Mouse (Mus musculus) heart, postnatal 25 days (tissue): ENCODE results near the gene Afp. TPM values are rescaled to one million over a fixed set of nuclear protein-coding genes. Genes with fewer than 3 reads are reported as not detected.
A peak's percentile ranks its signal among the peaks of the same experiment; 100 is the strongest.

Experiments used
- DNase-seq: peaks from one replicate; pipeline ENCODE4 v3.0.0; 2022; ENCODE audit warnings: low spot score
- intact Hi-C: fragments of 180-260 bp; cut with DNase I; formaldehyde crosslinking; loops from one replicate; pipeline ENCODE4 v1.15.1; 2025
- total RNA-seq, 2 experiments: library from RNA; stranded (reverse); gene quantifications; 2 replicates each; pipeline ENCODE4 v1.2.3; 2021

The Afp gene
- not detected for total RNA-seq

DNA sequence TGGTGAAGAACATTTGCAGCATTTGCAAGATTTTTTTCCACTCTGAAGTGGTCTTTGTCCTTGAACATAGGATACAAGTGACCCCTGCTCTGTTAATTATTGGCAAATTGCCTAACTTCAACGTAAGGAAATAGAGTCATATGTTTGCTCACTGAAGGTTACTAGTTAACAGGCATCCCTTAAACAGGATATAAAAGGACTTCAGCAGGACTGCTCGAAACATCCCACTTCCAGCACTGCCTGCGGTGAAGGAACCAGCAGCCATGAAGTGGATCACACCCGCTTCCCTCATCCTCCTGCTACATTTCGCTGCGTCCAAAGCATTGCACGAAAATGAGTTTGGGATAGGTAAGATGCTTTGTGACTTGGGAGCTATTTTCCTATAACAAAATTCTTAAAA is at the start of gene Afp:
Gene Afp (plus strand): TSS at position 220 of the 400 bp plus-strand sequence.
- DNase-seq: no peak
- intact Hi-C loops: no loop called here

DNA sequence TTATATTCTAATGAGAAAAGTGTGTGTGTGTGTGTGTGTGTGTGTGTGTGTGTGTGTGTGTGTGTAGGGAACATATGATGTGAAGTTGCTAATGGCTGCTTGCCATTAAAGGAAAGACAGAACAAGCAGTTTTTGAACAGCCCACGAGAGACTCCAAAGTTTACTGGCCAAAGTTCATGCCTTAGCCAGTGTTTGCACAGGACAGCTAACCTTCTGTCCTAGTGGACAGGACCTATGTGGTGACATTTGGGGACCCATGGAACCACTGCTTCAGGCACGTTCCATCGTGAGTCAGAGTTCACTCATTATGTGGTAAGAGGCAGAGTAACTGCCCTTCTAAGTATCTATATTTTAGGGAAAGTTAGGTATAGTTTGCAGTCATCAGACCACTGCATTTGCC is 43.0 kb upstream of the Afp start:
- intact Hi-C loops: no loop called here
- no peak for DNase-seq

DNA sequence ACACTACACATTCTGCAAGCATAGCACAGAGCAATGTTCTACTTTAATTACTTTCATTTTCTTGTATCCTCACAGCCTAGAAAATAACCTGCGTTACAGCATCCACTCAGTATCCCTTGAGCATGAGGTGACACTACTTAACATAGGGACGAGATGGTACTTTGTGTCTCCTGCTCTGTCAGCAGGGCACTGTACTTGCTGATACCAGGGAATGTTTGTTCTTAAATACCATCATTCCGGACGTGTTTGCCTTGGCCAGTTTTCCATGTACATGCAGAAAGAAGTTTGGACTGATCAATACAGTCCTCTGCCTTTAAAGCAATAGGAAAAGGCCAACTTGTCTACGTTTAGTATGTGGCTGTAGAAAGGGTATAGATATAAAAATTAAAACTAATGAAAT is 40.6 kb upstream of the Afp start:
- DNase-seq: no peak
- intact Hi-C loops: no loop called here

DNA sequence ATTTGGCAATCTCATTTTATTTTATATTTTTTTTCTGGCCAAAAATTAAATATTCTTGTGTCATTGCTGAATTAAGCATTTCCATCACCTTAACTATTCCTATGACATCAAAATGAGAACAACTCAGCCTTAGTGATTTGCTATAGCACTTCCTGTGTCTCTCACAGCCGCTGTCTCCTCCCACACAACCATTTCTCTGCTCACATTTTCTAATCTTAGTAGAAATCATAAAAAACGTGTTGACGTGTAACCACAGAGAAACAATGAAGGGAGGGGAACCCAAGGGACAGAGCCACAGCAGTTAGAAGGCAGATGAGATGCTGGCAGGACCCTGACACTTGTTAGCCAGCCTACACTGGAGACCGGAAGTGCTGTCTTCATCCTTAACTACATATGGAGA is 37.8 kb upstream of the Afp start:
- intact Hi-C loops: no loop called here
- no peak for DNase-seq

DNA sequence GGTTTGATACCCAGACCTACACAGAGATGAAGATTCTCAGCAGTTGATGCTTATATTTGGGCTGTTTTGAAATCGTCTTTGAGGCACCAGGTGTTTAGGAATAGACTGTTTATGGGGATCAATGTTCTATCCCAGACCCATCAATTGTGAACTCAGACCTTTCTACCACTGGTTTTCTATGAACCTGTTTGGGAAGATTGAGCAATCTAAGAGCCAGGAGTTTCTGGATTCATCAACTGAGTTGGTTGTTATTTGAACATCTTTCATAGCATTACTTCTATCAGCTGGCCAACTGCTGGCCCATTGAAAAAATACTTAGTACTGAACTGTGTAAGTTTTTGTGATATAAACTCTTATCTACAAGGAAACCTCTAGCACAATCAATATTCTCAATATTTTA is 33.3 kb upstream of the Afp start:
- intact Hi-C loops: no loop called here
- DNase-seq: no peak

DNA sequence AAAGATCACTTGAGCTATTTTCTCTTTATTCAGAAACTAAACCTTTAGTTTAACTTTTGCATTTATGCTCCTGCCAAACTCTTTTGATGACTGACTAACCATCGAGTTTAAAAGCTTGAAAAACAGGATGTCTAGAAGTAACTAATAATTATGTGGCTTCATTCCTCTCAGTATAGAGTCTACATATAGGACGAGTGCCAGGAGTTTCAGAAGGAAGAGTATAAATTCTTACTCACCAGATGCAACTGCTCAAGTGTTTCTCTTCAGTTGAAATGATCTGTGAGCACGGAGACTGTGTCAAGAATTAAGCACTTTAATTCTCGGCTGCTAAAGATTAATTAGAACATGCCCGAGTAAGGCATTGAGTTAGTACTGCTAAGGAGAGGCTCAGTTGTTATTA is 31.8 kb upstream of the Afp start:
- DNase-seq: no peak
- intact Hi-C loops: no loop called here

DNA sequence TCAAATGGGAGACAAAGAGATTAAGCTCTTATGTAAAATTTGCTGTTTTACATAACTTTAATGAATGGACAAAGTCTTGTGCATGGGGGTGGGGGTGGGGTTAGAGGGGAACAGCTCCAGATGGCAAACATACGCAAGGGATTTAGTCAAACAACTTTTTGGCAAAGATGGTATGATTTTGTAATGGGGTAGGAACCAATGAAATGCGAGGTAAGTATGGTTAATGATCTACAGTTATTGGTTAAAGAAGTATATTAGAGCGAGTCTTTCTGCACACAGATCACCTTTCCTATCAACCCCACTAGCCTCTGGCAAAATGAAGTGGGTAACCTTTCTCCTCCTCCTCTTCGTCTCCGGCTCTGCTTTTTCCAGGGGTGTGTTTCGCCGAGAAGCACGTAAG is 29.9 kb upstream of the Afp start, which contains the start of gene Alb:
Gene Alb (plus strand): TSS at position 279 of the 400 bp plus-strand sequence.
- DNase-seq: no peak
- intact Hi-C loops: no loop called here

DNA sequence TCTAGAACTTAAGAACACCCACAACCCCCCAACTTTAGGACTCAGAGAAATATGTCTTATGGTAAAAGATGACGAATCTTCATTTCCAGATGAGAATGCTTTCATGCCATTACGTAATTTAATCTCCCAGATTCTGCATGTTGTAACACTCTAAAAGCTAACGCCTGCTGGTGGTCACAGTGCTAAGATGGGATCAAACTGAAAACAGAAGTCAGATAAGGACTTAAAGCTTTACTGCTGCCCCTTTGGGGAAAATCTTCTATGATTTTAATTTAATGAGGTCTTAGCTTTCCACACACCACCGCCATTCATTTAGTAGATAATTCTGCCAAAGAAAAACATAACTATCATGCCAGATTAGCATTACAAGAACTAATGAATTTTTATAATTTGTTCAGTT is 23.7 kb upstream of the Afp start:
- intact Hi-C loops: no loop called here
- no peak for DNase-seq

DNA sequence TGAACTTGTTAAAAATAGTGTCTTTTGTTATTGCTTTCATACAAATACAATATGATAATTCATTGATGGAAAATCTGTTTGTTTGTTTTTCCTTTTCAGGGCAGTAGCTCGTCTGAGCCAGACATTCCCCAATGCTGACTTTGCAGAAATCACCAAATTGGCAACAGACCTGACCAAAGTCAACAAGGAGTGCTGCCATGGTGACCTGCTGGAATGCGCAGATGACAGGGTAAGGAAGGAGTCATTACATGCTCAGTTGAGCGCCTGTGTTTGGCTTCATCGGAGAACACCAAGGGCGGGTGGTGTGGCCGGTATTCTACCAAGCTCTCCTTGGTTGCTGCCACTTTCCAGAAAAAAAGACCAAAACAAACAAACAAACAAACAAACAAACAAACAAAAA is 23.3 kb upstream of the Afp start:
- intact Hi-C loops: no loop called here
- no peak for DNase-seq

DNA sequence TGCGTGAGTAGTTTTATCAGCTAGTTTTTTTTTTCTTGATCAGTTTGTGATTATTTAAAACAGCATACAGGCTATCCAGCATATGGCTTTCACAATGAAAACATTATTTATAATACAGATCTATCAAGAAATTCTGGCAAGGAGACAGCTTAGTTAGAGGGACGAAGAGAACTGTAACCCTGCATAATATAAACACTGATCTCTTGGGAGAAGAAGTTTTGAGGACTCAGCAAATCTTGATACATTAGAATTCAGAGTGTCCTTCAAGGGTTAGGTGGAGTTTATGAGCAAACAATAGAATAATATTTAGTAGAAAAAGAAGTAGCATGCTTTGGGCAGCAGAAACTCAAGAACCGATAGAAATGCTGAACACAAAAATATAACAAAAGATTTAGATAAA is 19.7 kb upstream of the Afp start:
- intact Hi-C loops: no loop called here
- no peak for DNase-seq

DNA sequence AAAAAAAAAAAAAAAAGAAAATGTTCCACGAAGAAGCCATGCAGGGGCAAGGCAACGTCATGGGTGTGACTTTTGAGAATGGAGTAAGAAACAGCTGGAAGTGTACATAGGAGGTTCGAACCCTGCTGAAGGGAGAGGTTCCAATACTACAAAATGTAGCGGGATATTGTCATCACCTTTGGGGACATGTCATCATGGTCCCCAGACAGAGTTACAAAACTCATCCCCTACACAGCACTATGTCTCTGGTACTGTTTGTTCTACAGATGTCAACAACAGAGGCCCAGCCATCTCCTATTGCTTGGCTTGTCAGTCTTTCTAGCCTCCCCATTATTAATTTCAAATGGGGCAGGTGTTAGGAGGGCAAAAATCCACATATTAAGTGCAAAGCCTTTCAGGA is 16.6 kb upstream of the Afp start:
- DNase-seq: no peak
- intact Hi-C loops: no loop called here

DNA sequence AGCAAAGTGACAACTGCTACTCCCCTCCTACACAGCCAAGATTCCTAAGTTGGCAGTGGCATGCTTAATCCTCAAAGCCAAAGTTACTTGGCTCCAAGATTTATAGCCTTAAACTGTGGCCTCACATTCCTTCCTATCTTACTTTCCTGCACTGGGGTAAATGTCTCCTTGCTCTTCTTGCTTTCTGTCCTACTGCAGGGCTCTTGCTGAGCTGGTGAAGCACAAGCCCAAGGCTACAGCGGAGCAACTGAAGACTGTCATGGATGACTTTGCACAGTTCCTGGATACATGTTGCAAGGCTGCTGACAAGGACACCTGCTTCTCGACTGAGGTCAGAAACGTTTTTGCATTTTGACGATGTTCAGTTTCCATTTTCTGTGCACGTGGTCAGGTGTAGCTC is 16.2 kb upstream of the Afp start:
- intact Hi-C loops: no loop called here
- DNase-seq: no peak

DNA sequence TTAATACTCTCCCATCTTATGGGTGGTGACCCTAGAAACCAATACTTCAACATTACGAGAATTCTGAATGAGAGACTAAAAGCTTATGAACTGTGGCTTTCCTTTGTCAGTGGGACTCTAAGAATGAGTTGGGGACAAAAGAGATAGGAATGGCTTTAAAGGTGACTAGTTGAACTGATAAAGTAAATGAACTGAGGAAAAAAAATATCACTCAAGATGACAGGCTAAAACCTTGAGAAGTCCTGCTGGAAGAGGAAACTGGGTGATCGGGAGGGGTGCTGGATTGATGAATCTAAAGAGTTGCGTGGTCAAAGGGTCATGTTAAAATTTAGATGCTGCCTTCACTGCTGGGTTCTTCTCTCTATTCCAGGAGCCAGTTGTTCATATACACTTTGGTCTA is 13.8 kb upstream of the Afp start:
- intact Hi-C loops: no loop called here
- no peak for DNase-seq

DNA sequence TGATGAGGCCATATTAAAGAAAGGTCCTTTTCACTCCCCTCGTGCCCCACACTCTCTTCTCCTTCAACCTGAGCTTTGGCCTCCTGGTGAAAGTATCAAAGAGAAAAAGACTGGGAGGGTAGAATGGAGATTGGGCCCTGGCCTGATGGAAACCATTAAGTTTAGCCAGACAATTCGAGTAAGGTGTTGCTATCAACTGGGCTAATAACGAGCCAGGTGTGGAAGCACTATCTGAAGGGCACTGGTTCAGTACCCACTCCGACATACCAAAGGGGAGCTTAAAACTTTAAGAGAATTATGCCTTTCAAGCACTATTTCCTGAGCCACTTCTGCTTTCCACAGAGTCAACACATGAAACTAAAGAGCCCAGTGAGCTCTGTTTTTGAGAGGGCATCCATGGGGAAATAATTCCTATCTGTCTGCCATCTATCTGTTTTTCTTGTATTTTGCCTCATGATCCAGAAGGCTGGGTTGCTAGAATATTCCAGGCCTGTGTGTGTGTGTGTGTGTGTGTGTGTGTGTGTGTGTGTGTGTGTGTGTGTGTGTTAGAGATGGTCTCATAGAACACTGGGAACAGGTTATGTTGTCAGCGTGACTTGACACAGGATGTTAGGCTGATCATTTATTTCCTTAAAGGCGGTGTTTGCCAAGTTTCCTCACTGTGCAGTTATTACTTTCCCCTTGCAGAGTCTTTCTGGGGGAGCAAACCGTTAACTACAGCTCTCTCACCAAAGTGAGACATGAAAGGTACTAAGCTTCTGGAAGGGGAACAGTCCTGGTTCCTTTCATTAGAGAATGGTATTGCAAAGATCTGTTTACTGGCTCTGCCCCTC is 13.0 kb upstream of the Afp start:
- no peak for DNase-seq
- intact Hi-C loops: no loop called here

DNA sequence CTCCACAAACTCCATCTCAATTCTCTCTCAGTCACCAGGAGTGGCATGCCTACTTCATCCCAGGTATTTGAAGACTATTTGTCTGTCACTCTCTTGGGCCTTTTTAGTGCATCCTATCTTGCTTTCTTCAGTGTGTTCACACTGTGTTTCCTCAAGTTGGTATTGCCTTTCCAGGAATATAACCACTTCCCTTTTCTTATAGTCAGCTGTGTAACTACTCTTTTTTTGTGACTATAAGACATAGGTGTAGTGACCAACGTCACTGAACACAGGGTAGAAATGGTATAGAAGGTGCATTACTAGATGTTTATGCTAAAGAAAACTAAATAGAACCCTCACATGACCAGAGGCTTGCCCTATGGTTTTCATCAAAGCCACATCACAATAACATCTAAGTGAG is 11.7 kb upstream of the Afp start:
- DNase-seq: no peak
- intact Hi-C loops: no loop called here

DNA sequence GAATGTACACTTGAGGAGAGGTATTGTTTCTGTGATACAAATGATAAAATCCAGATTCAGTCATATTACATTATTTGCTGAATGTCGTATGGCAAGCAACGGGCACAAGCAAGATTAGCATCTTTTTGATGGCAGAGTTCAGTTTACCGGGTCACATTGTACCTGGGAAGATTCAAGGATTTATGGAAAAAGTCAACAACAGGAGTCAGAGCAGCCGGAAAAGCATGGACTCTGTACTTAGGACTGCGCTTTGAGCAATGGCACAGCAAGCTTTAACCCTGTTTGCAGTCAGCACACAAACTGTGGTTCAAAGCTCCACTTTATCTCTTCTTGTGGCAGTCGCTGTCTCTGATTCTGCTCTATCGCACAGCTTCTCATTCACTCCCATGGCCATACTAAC is 4.9 kb upstream of the Afp start:
- DNase-seq: no peak
- intact Hi-C loops: no loop called here

DNA sequence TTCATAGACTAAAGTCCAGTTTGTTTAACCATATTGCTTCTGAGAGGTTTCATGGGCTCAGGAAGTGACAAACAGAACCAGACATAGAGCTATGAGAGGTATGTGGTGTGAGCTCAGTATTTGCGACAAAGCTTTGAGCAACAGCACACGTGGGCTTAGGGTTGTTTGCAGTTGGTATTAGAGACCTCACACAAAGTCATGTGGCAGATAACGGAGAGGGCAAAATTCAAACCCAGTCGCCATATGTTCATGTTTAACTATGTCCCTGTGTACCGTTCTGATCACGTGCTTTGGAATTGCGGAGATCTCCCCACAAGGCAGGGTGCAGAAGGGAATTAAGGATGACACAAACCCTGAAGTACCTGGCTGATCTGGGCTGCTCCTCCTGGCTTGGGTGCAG is 2.2 kb upstream of the Afp start:
- intact Hi-C loops: no loop called here
- DNase-seq: no peak

DNA sequence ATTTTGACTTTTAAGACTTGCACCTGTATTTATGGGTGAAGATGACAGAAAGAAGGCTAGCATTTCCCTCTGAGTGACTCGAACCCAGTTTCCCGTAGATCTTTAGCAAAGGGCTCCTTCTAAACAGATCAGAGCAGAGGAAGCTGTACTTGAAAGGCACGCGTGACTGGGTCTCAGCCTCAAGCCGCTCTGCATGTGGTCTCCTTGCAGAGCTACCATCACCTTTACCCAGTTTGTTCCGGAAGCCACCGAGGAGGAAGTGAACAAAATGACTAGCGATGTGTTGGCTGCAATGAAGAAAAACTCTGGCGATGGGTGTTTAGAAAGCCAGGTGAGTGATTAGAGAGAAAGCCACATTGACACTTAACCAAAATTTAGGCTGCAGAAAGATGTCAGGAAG is 1.9 kb downstream of the Afp start:
- intact Hi-C loops: no loop called here
- no peak for DNase-seq

DNA sequence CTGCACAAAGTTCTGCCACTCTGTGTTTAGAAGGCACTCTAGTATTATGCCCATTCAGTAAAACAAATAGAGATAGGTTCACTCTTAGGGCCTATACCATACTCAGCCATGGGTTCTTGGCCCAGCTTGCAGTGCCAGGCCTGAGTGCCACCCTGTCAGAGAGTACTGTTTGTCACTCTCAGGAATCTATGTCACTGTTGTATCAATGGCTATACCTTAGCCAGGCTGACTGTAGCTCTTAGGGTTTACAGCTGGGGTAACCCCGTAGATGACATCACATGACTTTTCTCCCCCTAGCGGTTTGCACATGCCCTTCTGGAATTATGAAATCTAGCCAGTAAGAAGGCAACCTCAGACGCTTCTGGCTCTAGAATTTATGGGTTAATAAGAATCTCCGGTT is 3.8 kb downstream of the Afp start:
- intact Hi-C loops: no loop called here
- DNase-seq: no peak

DNA sequence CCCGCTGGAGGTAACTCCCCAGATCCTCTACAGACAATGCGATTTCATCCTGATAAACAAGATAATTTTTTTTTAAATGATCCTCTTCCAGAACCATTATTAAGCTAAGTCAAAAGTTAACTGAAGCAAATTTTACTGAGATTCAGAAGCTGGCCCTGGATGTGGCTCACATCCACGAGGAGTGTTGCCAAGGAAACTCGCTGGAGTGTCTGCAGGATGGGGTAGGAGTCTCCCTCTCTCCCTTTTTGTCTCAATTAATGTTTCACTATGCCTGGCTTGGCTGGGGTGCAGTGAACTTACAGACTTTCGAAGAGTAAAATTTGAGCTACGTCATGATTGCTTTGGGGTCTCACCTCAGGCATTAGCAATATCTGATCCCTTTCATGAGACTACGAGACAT is 9.0 kb downstream of the Afp start:
- intact Hi-C loops: no loop called here
- DNase-seq: no peak

DNA sequence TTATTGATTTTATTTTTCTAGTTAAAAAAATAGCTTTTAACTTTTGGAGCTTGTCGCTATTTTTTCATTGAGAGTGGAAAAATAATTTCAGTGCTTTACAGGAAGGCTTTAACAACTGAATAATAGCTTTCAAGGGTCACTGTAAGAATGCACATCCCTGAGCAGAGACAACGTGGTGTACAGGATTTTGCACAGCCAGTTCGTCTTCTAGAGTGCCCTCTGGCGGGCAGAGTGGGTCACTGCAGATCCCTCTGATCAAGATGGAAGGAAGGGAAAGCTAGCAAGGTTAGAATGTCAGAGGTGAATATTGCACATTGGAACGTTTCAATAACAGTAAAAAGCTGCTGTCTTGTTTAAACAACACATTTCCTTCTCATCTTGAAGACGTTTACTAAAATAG is 10.2 kb downstream of the Afp start:
- peak; percentile 2 for DNase-seq
- intact Hi-C loops: loop anchor here (1.0 kb wide), 1 partner anchor 297 kb away; no protein-coding TSS in a partner anchor

DNA sequence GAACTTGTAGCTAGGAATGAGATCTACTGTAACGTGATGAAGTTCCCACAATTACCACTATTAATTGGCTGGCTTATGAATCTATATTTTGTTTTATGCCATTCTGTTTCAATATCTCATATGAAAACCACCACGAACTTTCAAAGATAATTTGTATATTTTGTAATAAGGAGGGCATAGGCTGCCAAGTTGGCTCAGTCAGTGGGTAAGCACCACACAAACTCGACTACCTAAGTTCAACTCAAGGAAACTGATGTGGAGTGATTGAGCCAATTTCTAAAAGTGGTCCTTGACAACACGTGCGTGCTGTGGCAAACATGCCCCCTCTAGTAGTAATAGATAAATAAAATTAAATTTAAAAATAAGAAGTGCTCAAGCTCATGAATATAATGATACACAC is 11.2 kb downstream of the Afp start:
- DNase-seq: no peak
- intact Hi-C loops: no loop called here
